ENCODE assay signal across 8 mouse cellular contexts in the genomic region with DNA sequence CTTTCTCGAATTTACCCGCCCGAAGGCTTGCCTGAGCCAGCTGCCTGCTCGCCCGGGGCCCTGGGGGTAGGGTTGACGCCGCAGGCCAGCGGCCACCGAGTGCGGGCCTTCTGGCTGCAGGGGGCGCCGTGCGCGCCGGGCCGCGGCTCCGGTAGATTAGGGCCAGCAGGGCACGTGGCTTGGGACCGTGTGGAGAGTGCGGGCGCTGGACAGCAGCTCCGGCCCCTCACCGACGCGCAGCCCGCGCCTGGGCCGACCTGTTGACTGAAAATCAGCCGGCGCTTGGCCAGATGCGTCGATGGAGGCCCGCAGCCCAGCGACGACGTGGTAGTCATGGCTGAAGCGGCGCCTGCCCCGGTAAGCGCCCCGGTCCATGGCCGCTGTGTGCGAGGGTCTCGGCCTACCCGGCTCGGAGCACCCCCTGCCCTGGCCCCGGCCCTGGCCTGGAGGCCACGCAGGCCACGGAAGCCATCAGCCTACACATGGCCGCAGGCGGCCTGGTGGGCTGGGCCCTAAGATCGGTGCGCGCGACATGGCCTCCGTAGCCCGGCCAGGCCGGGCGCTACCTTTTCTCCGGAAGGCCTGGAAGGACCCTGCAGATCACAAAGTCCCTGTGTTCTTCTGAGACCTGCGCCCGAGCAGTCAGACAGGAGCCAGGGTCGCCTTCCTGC. TPM values are rescaled to one million over a fixed set of nuclear protein-coding genes. Genes with fewer than 3 reads are reported as not detected.
DNase-seq lines count a peak whose midpoint lies in the region.

No protein-coding gene starts in this region.

- H3K4me3 ChIP-seq in hindbrain, embryonic 10.5 days, result peak overlapping the region; percentile 58

- H3K4me1 ChIP-seq in hindbrain, embryonic 10.5 days (replicated peaks), result peaks cover 16% of the 10 kb centered on the region

- H3K27me3 ChIP-seq in hindbrain, embryonic 10.5 days (ENCODE audit: insufficient read depth, poor library complexity, severe bottlenecking), result no peaks in the 10 kb centered on the region; the same call in 1 of the 2 replicates

- DNase-seq in Muller cell, postnatal 12 days (ENCODE audit: inconsistent ontology term), result peak; percentile 80
- peak; percentile 65 for DNase-seq in cerebellum, adult 9-10 months
- DNase-seq in forelimb bud, embryonic 11.5 days (ENCODE audit: low read depth, low spot score), result peak; percentile 60
- DNase-seq in hindbrain, embryonic 10.5 days (ENCODE audit: low spot score), result peak; percentile 84
- DNase-seq in layer of hippocampus, postnatal 25 days (ENCODE audit: extremely low spot score in 1 of 2, low spot score in 1 of 2), result peak; percentile 37 to 52
- peak; percentile 74 for DNase-seq in lung, postnatal 36 days
- DNase-seq in retina, embryonic 14.5 days (ENCODE audit: low spot score), result peak; percentile 80
- DNase-seq in thymus, postnatal 4 days, result peak; percentile 85

- peaks cover 20% of the 10 kb centered on the region for H3K36me3 ChIP-seq in hindbrain, embryonic 10.5 days

- H3K27ac ChIP-seq in hindbrain, embryonic 10.5 days, result peak overlapping the region; percentile 91

- WGBS in hindbrain, embryonic 10.5 days, result 12% methylated on average over 64 of the region's 64 CpGs

- H3K9me3 ChIP-seq in hindbrain, embryonic 10.5 days, result peaks cover 3% of the 10 kb centered on the region; the same call in 1 of the 2 replicates

RNA-seq across cellular contexts. Expression of gene Zfp956, which starts 10.0 kb away (rescaled TPM):
- 7.5 and 8.5 TPM in 2 replicates for polyA plus RNA-seq in hindbrain, embryonic 10.5 days (2016; fragmentation: Nextera tagmentation; extraction: Ambion mirVana)
- total RNA-seq in layer of hippocampus, postnatal 25 days (2021), result 10 to 100 TPM; 19.3 to 22.6 TPM

RNA-seq across cellular contexts. Expression of gene Zfp212, which starts 22.9 kb away (rescaled TPM):
- 17.4 and 21.4 TPM in 2 replicates for polyA plus RNA-seq in hindbrain, embryonic 10.5 days (2016; fragmentation: Nextera tagmentation; extraction: Ambion mirVana)
- 10 to 100 TPM; 17.0 to 17.3 TPM for total RNA-seq in layer of hippocampus, postnatal 25 days (2021)

Comparison
In these comparisons a context has a peak if more than half of its experiments do, and no peak if none do; other contexts are left out.
1. Peak in every context shown above with its lines: DNase-seq, H3K4me3 ChIP-seq and H3K27ac ChIP-seq.